Mouse (Mus musculus): ENCODE measurements around the gene Drosha. TPM values are rescaled to one million over a fixed set of nuclear protein-coding genes. Genes with fewer than 3 reads are reported as not detected.

The Drosha gene
- polyA plus RNA-seq, 1 experiment from 2014 or later = 73.9 TPM

DNA sequence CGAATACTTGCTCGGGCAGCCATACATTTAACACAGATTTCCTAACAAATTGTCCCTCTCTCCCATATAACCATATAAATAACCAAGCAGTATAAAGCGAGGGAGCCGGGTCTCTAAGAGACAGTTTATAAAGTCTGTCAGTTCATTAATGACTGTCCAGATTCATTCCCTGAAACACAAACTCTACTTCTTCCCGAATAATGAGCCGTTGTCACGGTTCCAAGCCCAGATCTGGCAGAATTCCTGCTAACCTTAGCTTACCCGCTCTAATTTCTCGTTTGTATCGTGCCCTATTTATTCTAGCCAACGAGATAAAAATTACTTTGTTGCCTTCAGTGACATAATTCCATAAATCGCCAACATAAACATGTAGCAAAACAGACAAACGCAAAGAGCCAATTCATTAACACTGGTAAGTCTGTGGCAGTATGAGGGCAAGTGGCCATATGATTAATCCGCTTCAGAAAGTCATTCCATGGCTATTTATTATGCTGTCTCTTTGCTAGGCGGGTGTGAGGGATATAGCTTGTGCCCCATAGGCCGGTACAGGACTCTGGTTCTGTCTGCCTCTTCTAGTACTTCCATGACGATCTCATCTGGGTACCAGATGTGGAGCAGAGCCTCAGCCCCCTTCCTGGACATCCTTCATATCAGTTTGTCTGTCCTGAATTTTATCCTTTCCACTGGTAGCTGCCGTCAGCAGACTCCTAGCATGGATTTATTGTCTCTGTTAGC, 51.0 kb downstream of the Drosha start:
- ATAC-seq (ENCODE audit: low FRiP score) = no peak
- no peak overlapping the region for H3K4me3 ChIP-seq (replicated peaks)
- H3K27ac ChIP-seq = no peak overlapping the region
- H3K9ac ChIP-seq = no peak overlapping the region
- WGBS = 84% methylated on average over 18 of the region's 18 CpGs
- peaks cover 66% of the 10 kb centered on the region for H3K36me3 ChIP-seq (replicated peaks)
- H3K9me3 ChIP-seq = no peaks in the 10 kb centered on the region
- H3K4me1 ChIP-seq = no peaks in the 10 kb centered on the region
- no peaks in the 10 kb centered on the region for H3K27me3 ChIP-seq
- no peak overlapping the region for H3K4me2 ChIP-seq

GRCm38 (mm10) chr15:12876266-12876665, 51.7 kb downstream of the Drosha start:
- 93% methylated on average over 2 of the region's 2 CpGs for WGBS
- ATAC-seq (ENCODE audit: low FRiP score) = no peak
- Histone ChIP-seq H3K4me3 (replicated peaks) (no peak overlapping the region), H3K9ac (no peak overlapping the region), H3K4me1 (no peaks in the 10 kb centered on the region), H3K36me3 (replicated peaks) (peaks cover 64% of the 10 kb centered on the region), H3K9me3 (no peaks in the 10 kb centered on the region), H3K27me3 (no peaks in the 10 kb centered on the region), H3K4me2 (no peak overlapping the region), H3K27ac (no peak overlapping the region)

GRCm38 (mm10) chr15:12876881-12877280, 52.3 kb downstream of the Drosha start:
- Histone ChIP-seq H3K4me3 (replicated peaks) (no peak overlapping the region), H3K4me2 (no peak overlapping the region), H3K27me3 (no peaks in the 10 kb centered on the region), H3K9me3 (no peaks in the 10 kb centered on the region), H3K4me1 (no peaks in the 10 kb centered on the region), H3K36me3 (replicated peaks) (peaks cover 66% of the 10 kb centered on the region), H3K9ac (no peak overlapping the region), H3K27ac (no peak overlapping the region)
- no peak for ATAC-seq (ENCODE audit: low FRiP score)
- 94% methylated on average over 4 of the region's 4 CpGs for WGBS

DNA sequence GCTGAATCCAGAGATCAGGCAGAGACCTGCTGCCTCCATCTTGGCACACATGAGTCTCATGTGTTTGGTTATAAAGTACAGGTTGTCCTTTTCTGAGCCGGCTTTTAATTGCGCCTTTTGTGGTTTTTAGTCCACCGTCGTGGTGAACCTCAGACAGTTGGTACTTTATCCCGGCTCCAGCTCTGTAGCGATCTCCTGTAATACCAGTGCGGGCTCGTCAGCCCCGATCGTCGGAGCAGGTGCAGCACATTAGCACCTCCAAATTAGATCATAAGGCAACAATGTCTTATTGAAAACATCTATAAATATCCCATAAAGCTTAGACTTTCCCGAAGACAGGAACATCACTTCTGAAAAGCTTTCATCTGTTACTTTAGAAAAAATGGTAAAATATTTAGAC, 53.3 kb downstream of the Drosha start:
- WGBS = 92% methylated on average over 12 of the region's 12 CpGs
- no peaks in the 10 kb centered on the region for H3K4me1 ChIP-seq
- H3K4me2 ChIP-seq = no peak overlapping the region
- peaks cover 76% of the 10 kb centered on the region for H3K36me3 ChIP-seq (replicated peaks)
- H3K27me3 ChIP-seq = no peaks in the 10 kb centered on the region
- H3K9me3 ChIP-seq = no peaks in the 10 kb centered on the region
- H3K9ac ChIP-seq = no peak overlapping the region
- H3K4me3 ChIP-seq (replicated peaks) = no peak overlapping the region
- H3K27ac ChIP-seq = no peak overlapping the region
- ATAC-seq (ENCODE audit: low FRiP score) = no peak

DNA sequence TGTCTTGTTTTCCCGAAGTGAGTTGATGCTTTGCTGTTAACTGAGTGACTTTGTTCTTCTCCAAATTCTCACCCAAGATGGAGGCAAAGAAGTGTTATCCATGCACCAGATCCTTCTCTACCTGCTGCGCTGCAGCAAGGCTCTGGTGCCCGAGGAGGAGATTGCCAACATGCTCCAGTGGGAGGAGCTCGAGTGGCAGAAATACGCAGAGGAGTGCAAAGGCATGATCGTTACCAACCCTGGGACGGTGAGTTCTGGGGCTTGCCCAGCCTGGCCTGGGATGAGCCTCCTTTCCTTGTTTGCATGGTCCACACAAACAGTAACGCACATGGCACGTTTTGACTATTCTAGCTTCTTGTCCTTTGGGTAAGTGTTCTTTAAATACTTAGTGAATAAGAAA, 54.0 kb downstream of the Drosha start:
- Histone ChIP-seq H3K36me3 (replicated peaks) (peaks cover 77% of the 10 kb centered on the region), H3K27me3 (no peaks in the 10 kb centered on the region), H3K4me3 (replicated peaks) (no peak overlapping the region), H3K4me2 (no peak overlapping the region), H3K9ac (no peak overlapping the region), H3K4me1 (no peaks in the 10 kb centered on the region), H3K9me3 (no peaks in the 10 kb centered on the region), H3K27ac (no peak overlapping the region)
- 89% methylated on average over 9 of the region's 9 CpGs for WGBS
- no peak for ATAC-seq (ENCODE audit: low FRiP score)

- H3K9ac ChIP-seq = no peak overlapping the region
- H3K9me3 ChIP-seq = no peaks in the 10 kb centered on the region
- 95% methylated on average over 8 of the region's 8 CpGs for WGBS
- H3K27ac ChIP-seq = no peak overlapping the region
- H3K36me3 ChIP-seq (replicated peaks) = peaks cover 80% of the 10 kb centered on the region
- H3K4me1 ChIP-seq = no peaks in the 10 kb centered on the region
- no peaks in the 10 kb centered on the region for H3K27me3 ChIP-seq
- H3K4me2 ChIP-seq = no peak overlapping the region
- no peak overlapping the region for H3K4me3 ChIP-seq (replicated peaks)
- no peak for ATAC-seq (ENCODE audit: low FRiP score)
Measured at GRCm38 (mm10) chr15:12879937-12880336, 55.3 kb downstream of the Drosha start.

GRCm38 (mm10) chr15:12884855-12885254, 60.2 kb downstream of the Drosha start:
- Histone ChIP-seq H3K4me3 (replicated peaks) (no peak overlapping the region), H3K36me3 (replicated peaks) (peaks cover 84% of the 10 kb centered on the region), H3K27me3 (no peaks in the 10 kb centered on the region), H3K4me1 (no peaks in the 10 kb centered on the region), H3K9me3 (no peaks in the 10 kb centered on the region), H3K4me2 (no peak overlapping the region), H3K27ac (no peak overlapping the region), H3K9ac (no peak overlapping the region)
- WGBS = 92% methylated on average over 15 of the region's 15 CpGs
- ATAC-seq (ENCODE audit: low FRiP score) = no peak

DNA sequence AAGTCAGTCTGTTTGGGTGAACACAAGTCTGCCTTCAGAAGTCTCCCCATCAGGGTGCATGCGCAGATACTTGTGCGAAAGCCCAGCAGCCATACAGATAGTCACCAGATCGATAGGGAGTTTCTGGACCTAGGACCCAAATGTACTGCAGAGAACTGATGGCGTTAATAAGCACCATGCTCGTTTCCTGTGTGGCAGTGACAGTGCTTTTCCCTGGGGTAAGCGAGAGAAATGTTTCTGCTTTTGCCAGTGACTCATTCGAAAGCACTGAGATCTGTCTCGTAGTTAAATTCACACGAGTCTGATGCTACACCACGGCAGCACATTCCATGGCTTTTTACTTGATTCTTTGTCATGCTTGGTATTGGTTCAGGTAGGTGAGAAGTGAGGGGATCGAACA, 60.7 kb downstream of the Drosha start:
- Histone ChIP-seq H3K9me3 (no peaks in the 10 kb centered on the region), H3K27me3 (no peaks in the 10 kb centered on the region), H3K4me1 (no peaks in the 10 kb centered on the region), H3K9ac (no peak overlapping the region), H3K4me3 (replicated peaks) (no peak overlapping the region), H3K36me3 (replicated peaks) (peaks cover 86% of the 10 kb centered on the region), H3K4me2 (no peak overlapping the region), H3K27ac (no peak overlapping the region)
- WGBS = 96% methylated on average over 11 of the region's 11 CpGs
- no peak for ATAC-seq (ENCODE audit: low FRiP score)

- Histone ChIP-seq H3K9me3 (no peaks in the 10 kb centered on the region), H3K27ac (no peak overlapping the region), H3K4me2 (no peak overlapping the region), H3K27me3 (no peaks in the 10 kb centered on the region), H3K9ac (no peak overlapping the region), H3K4me3 (replicated peaks) (no peak overlapping the region), H3K4me1 (no peaks in the 10 kb centered on the region), H3K36me3 (replicated peaks) (peaks cover 87% of the 10 kb centered on the region)
- ATAC-seq (ENCODE audit: low FRiP score) = no peak
- 91% methylated on average over 8 of the region's 8 CpGs for WGBS
Measured at GRCm38 (mm10) chr15:12887206-12887605, 62.6 kb downstream of the Drosha start.

GRCm38 (mm10) chr15:12888312-12888711, 63.7 kb downstream of the Drosha start:
- 80% methylated on average over 4 of the region's 4 CpGs for WGBS
- H3K9me3 ChIP-seq = no peaks in the 10 kb centered on the region
- no peak overlapping the region for H3K9ac ChIP-seq
- no peak overlapping the region for H3K4me3 ChIP-seq (replicated peaks)
- no peak overlapping the region for H3K27ac ChIP-seq
- no peaks in the 10 kb centered on the region for H3K4me1 ChIP-seq
- ATAC-seq (ENCODE audit: low FRiP score) = no peak
- H3K27me3 ChIP-seq = no peaks in the 10 kb centered on the region
- no peak overlapping the region for H3K4me2 ChIP-seq
- peaks cover 82% of the 10 kb centered on the region for H3K36me3 ChIP-seq (replicated peaks)

DNA sequence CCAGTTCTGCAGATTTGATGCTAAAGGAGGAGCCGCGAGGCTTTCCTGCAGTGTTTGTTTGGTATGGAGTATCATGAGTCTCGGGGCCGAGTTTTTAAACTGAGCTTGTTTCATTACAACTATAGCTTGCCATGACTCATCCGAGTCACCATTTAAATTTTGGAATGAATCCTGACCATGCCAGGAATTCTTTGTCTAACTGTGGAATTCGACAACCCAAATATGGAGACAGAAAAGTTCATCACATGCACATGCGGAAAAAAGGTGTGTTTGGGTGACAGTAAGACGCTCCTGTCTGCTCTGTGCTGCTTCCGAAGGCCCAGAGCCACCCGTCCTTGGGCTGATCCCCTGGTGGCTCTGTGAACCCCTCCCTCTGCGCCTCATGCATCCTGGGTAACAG, 65.3 kb downstream of the Drosha start:
- no peaks in the 10 kb centered on the region for H3K27me3 ChIP-seq
- no peak overlapping the region for H3K4me3 ChIP-seq (replicated peaks)
- no peaks in the 10 kb centered on the region for H3K4me1 ChIP-seq
- 90% methylated on average over 11 of the region's 11 CpGs for WGBS
- no peak overlapping the region for H3K27ac ChIP-seq
- peaks cover 82% of the 10 kb centered on the region for H3K36me3 ChIP-seq (replicated peaks)
- no peak overlapping the region for H3K9ac ChIP-seq
- H3K9me3 ChIP-seq = no peaks in the 10 kb centered on the region
- ATAC-seq (ENCODE audit: low FRiP score) = no peak
- no peak overlapping the region for H3K4me2 ChIP-seq

GRCm38 (mm10) chr15:12895426-12895825, 70.8 kb downstream of the Drosha start:
- Histone ChIP-seq H3K9me3 (no peaks in the 10 kb centered on the region), H3K27ac (no peak overlapping the region), H3K9ac (no peak overlapping the region), H3K27me3 (no peaks in the 10 kb centered on the region), H3K36me3 (replicated peaks) (peaks cover 78% of the 10 kb centered on the region), H3K4me3 (replicated peaks) (no peak overlapping the region), H3K4me1 (no peaks in the 10 kb centered on the region), H3K4me2 (no peak overlapping the region)
- ATAC-seq (ENCODE audit: low FRiP score) = no peak
- WGBS = 95% methylated on average over 13 of the region's 13 CpGs

Measured in forebrain, embryonic 12.5 days (tissue).